8 mouse cellular contexts compared by ENCODE assay signal in genomic region chr16:9993255-9994040, GRCm38 (mm10). TPM values are rescaled to one million over a fixed set of nuclear protein-coding genes. Genes with fewer than 3 reads are reported as not detected.
DNase-seq lines count a peak whose midpoint lies in the region; ATAC-seq lines count a peak whose summit lies in the region.

No protein-coding gene starts in this region.

- no peaks in the 10 kb centered on the region for H3K9me3 ChIP-seq in forebrain, embryonic 14.5 days (replicated peaks; ENCODE audit: control insufficient read depth, low read length)
- no peaks in the 10 kb centered on the region for H3K9me3 ChIP-seq in hindbrain, embryonic 16.5 days (ENCODE audit: control insufficient read depth, low read length)
- no peaks in the 10 kb centered on the region for H3K9me3 ChIP-seq in stomach, embryonic 15.5 days

- peak overlapping the region; percentile 52 for H3K9ac ChIP-seq in forebrain, embryonic 14.5 days (ENCODE audit: low read length)
- peak overlapping the region; percentile 64 for H3K9ac ChIP-seq in hindbrain, embryonic 16.5 days (ENCODE audit: low read depth, low read length)
- H3K9ac ChIP-seq in stomach, embryonic 15.5 days = no peak overlapping the region

- WGBS in forebrain, embryonic 14.5 days = under 1% methylated on average over 39 of the region's 39 CpGs
- 1% methylated on average over 38 of the region's 39 CpGs for WGBS in hindbrain, embryonic 16.5 days
- 1% methylated on average over 39 of the region's 39 CpGs for WGBS in stomach, embryonic 15.5 days

- H3K27ac ChIP-seq in forebrain, embryonic 14.5 days (ENCODE audit: low read depth, low read length) = no peak overlapping the region
- H3K27ac ChIP-seq in hindbrain, embryonic 16.5 days (ENCODE audit: low read depth, low read length) = peak overlapping the region; percentile 80
- no peak overlapping the region for H3K27ac ChIP-seq in stomach, embryonic 15.5 days

- H3K27me3 ChIP-seq in forebrain, embryonic 14.5 days (replicated peaks; ENCODE audit: control insufficient read depth, insufficient read depth, low read length) = peaks cover 49% of the 10 kb centered on the region
- peaks cover 7% of the 10 kb centered on the region for H3K27me3 ChIP-seq in hindbrain, embryonic 16.5 days (replicated peaks; ENCODE audit: control insufficient read depth, insufficient read depth, low read length)
- H3K27me3 ChIP-seq in stomach, embryonic 15.5 days (replicated peaks) = peaks cover 57% of the 10 kb centered on the region

- peak; percentile 77 for DNase-seq in Muller cell, postnatal 12 days (ENCODE audit: inconsistent ontology term)
- DNase-seq in forebrain, embryonic 14.5 days (ENCODE audit: low spot score) = peak; percentile 78
- peak; percentile 77 to 80 for DNase-seq in left cerebral cortex, postnatal 14 days (ENCODE audit: low spot score in 2 of 2)
- DNase-seq in mesoderm, embryonic 11.5 days (ENCODE audit: low read depth, low spot score) = peak; percentile 70
- no peak for DNase-seq in yolk sac, embryonic 10.5 days (ENCODE audit: low spot score)

- intact Hi-C loops in left cerebral cortex, postnatal 14 days (cut with DNase I) = loop anchor here (1.0 to 10.0 kb wide), 4 partner anchors 236 to 1111 kb away; no protein-coding TSS in a partner anchor

- H3K4me1 ChIP-seq in forebrain, embryonic 14.5 days (ENCODE audit: control insufficient read depth, insufficient read depth, low read length) = peaks cover 6% of the 10 kb centered on the region; the same call in 1 of the 2 replicates
- peaks cover 16% of the 10 kb centered on the region for H3K4me1 ChIP-seq in hindbrain, embryonic 16.5 days (ENCODE audit: control insufficient read depth, insufficient read depth, low read depth, low read length)
- H3K4me1 ChIP-seq in stomach, embryonic 15.5 days = peaks cover 23% of the 10 kb centered on the region; the same call in 1 of the 2 replicates

- H3K4me2 ChIP-seq in forebrain, embryonic 14.5 days (ENCODE audit: low read length) = peak overlapping the region; percentile 91
- peak overlapping the region; percentile 68 for H3K4me2 ChIP-seq in hindbrain, embryonic 16.5 days (ENCODE audit: low read length)
- peak overlapping the region; percentile 58 for H3K4me2 ChIP-seq in stomach, embryonic 15.5 days

- ATAC-seq in cerebellum, adult (ENCODE audit: insufficient number of reproducible peaks, low FRiP score, low TSS enrichment) = peak; percentile 65
- peak; percentile 76 for ATAC-seq in forebrain, embryonic 14.5 days
- ATAC-seq in hindbrain, embryonic 16.5 days = peak; percentile 79
- ATAC-seq in stomach, embryonic 15.5 days (ENCODE audit: insufficient read depth, low FRiP score, low read depth) = no peak

- H3K4me3 ChIP-seq in forebrain, embryonic 14.5 days (ENCODE audit: low read depth, low read length) = peak overlapping the region; percentile 44
- peak overlapping the region; percentile 65 for H3K4me3 ChIP-seq in hindbrain, embryonic 16.5 days (ENCODE audit: low read length)
- H3K4me3 ChIP-seq in stomach, embryonic 15.5 days (replicated peaks) = peak overlapping the region; percentile 31

- no peaks in the 10 kb centered on the region for H3K36me3 ChIP-seq in forebrain, embryonic 14.5 days (ENCODE audit: control insufficient read depth, insufficient read depth, low read length)
- no peaks in the 10 kb centered on the region for H3K36me3 ChIP-seq in hindbrain, embryonic 16.5 days (ENCODE audit: control insufficient read depth, insufficient read depth, low read length)
- no peaks in the 10 kb centered on the region for H3K36me3 ChIP-seq in stomach, embryonic 15.5 days

RNA-seq across cellular contexts. Expression of gene Grin2a, which starts 1.9 kb away (rescaled TPM):
- 0.47 TPM in 2 replicates for polyA plus RNA-seq in forebrain, embryonic 14.5 days (2014; fragmentation: Nextera tagmentation; extraction: Ambion mirVana)
- polyA plus RNA-seq in hindbrain, embryonic 16.5 days (2015; fragmentation: Nextera tagmentation; extraction: Ambion mirVana) = 6.1 and 9.7 TPM in 2 replicates
- 100 to 1,000 TPM; 198 to 236 TPM for total RNA-seq in left cerebral cortex, postnatal 14 days (2021)
- 0.80 and 1.1 TPM in 2 replicates for polyA plus RNA-seq in stomach, embryonic 15.5 days (2015; fragmentation: Nextera tagmentation; extraction: Ambion mirVana)
